Mouse (Mus musculus) liver (tissue): ENCODE measurements around the gene Plk3.

Experiments used
- DNase-seq: peaks from one replicate; pipeline ENCODE4 v3.0.0-alpha.2; 2020; ENCODE audit warnings: mixed read lengths

Plk3 gene

GRCm38 (mm10) chr4:117117931-117118330 is 15.8 kb downstream of the Plk3 start:
- no peak for DNase-seq

GRCm38 (mm10) chr4:117115592-117115991 is 18.2 kb downstream of the Plk3 start:
- no peak for DNase-seq

- no peak for DNase-seq
Observed at GRCm38 (mm10) chr4:117113237-117113636, 20.5 kb downstream of the Plk3 start.

GRCm38 (mm10) chr4:117110985-117111384 is 22.8 kb downstream of the Plk3 start:
- no peak for DNase-seq

- DNase-seq: no peak
Observed at GRCm38 (mm10) chr4:117110249-117110648, 23.5 kb downstream of the Plk3 start.

GRCm38 (mm10) chr4:117109330-117109729 is 24.4 kb downstream of the Plk3 start:
- DNase-seq: no peak

GRCm38 (mm10) chr4:117108524-117108849 is 25.3 kb downstream of the Plk3 start:
- no peak for DNase-seq

GRCm38 (mm10) chr4:117107813-117108523 is 25.8 kb downstream of the Plk3 start:
- no peak for DNase-seq

GRCm38 (mm10) chr4:117105127-117105526 is 28.6 kb downstream of the Plk3 start:
- no peak for DNase-seq

- no peak for DNase-seq
Observed at GRCm38 (mm10) chr4:117104672-117105071, 29.1 kb downstream of the Plk3 start.

GRCm38 (mm10) chr4:117101218-117101617 is 32.5 kb downstream of the Plk3 start:
- DNase-seq: peak; percentile 44

- DNase-seq: no peak
Observed at GRCm38 (mm10) chr4:117100036-117100435, 33.7 kb downstream of the Plk3 start.

- DNase-seq: no peak
Observed at GRCm38 (mm10) chr4:117098764-117099036, 35.1 kb downstream of the Plk3 start.

GRCm38 (mm10) chr4:117097969-117098763 is 35.6 kb downstream of the Plk3 start:
- DNase-seq: no peak

- no peak for DNase-seq
Observed at GRCm38 (mm10) chr4:117096666-117097065, 37.1 kb downstream of the Plk3 start.

GRCm38 (mm10) chr4:117095551-117096452 is 38.0 kb downstream of the Plk3 start, which contains the start of gene Ptch2:
Gene Ptch2 (plus strand): TSS chr4:117096075.
- peak; percentile 72 for DNase-seq

- no peak for DNase-seq
Observed at GRCm38 (mm10) chr4:117094626-117095361, 39.0 kb downstream of the Plk3 start.

- DNase-seq: peak; percentile 56
Observed at GRCm38 (mm10) chr4:117090586-117090985, 43.2 kb downstream of the Plk3 start.

- no peak for DNase-seq
Observed at GRCm38 (mm10) chr4:117087948-117088640, 45.7 kb downstream of the Plk3 start.
